Mouse (Mus musculus) olfactory bulb, adult 2 months (tissue): ENCODE measurements at regions not wholly inside any gene's neighbourhood (a gene's known extent, or its start where the extent isn't known, plus 50 kb on each side); places are given as distances from the start of the nearest gene placed in this dataset.

ENCODE experiments used
- CTCF ChIP-seq: fragments of 200-500 bp; IDR thresholded peaks from 2 replicates; pipeline ENCODE4 v1.5.1; 2012; ENCODE audit warnings: low read depth, mild to moderate bottlenecking, low read length, moderate library complexity; ENCODE audit not compliant: insufficient read depth
- POLR2A ChIP-seq: fragments of 200-500 bp; IDR thresholded peaks from 2 replicates; pipeline ENCODE4 v1.6.1; 2012; ENCODE audit warnings: mild to moderate bottlenecking, low read depth, low read length, moderate library complexity; ENCODE audit not compliant: insufficient read depth

GRCm38 (mm10) chr14:71561906-71562305 is 929.7 kb downstream of the Gm9195 start:
- TF ChIP-seq CTCF (no peak), POLR2A (no peak)
